Mouse (Mus musculus) ES-Bruce4 (cell line): ENCODE data around the gene Slc35b1.

Source experiments
- CTCF ChIP-seq: IDR thresholded peaks from one replicate; pipeline ENCODE4 v1.8.1; 2011; ENCODE audit warnings: low read depth, low read length
- EP300 ChIP-seq: IDR thresholded peaks from 2 replicates; pipeline ENCODE4 v1.6.1; 2011; ENCODE audit warnings: low read depth, low read length; ENCODE audit not compliant: insufficient read depth
- POLR2A ChIP-seq: IDR thresholded peaks from one replicate; pipeline ENCODE4 v1.8.1; 2011; ENCODE audit warnings: low read length; ENCODE audit not compliant: insufficient read depth

- TF ChIP-seq POLR2A (no peak), EP300 (no peak), CTCF (no peak)
Observed at GRCm38 (mm10) chr11:95369964-95370890, 14.3 kb upstream of the Slc35b1 start.
